Mouse (Mus musculus) right cerebral cortex, adult 18-20 months (tissue): ENCODE results near the gene Baz1a.
"Not testable (repeated sequence)": the region's sequence is repeated elsewhere in the genome, so short reads cannot be mapped to it uniquely, and the experiment has no call there.

Experiments used
- DNase-seq: peaks from one replicate; pipeline ENCODE4 v3.0.0; 2022; ENCODE audit warnings: mixed read lengths

Gene Baz1a

DNA sequence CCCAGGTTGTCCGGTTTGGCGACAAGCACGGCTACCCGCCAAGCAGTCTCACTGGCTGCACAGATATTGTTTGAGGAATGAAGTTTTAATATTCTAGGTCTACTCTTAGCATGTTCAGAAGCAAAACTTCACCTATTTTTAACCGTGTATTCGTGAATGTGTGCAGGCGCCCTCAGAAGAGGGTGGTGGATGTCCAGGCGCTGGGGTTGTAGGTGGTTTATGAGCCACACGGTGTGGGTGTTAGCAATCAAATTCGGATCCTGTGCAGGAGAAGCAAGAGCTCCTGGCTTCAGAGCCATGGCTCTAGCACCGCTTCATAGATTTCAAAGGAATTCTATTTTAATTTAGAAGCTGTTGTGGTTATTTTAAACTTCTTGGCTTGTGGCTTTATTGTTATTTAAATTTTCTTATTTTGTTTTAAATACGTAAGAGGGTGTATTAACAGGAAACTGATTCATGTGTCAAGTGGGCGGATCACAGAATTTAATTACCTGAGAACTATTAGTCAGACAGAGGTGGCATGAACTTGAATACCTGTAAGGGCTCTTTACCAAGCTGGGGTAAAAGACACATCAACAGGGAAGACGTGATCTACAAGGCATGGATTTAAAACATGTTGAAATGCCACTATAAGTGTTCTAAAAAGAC lies 6.7 kb downstream of the Baz1a start:
- DNase-seq: peak; percentile 42

DNA sequence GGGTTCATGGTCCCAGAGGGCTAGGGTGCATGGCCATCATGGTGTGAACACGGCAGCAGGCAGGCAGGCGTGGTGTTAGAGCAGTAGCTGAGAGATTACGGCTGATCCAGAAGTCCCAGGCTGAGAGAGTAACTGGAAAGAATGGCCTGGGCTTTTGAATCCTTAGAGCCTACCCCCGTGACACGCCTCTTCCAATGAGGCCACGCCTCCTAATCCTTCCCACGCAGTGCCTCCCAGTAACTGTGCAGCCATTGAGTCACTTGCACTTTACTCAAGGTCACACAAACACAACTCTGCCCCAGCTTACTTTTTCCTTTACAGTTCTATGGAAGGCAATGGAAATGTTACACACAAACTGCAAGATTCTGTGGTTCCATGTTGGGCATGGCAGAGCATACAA lies 8.1 kb downstream of the Baz1a start:
- no peak for DNase-seq

DNA sequence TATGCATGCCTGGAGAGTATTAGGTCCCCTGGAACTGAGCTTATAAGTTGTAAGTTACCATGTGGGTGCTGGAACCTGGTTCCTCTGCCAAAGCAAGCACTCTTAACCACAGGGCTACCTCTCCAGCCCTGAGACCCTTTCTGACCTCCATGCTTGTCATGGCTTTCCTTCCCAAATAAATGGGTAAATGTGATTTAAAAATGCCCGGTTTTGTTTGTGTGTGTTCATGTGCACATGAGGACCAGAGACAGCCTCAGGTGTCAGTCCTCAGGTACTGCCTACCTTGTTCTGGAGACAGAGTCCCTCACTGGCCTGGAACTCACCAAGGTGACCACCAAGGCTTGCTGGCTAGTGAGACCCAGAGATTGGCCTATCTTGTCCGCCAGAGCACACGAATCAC lies 9.8 kb downstream of the Baz1a start:
- DNase-seq: no peak

DNA sequence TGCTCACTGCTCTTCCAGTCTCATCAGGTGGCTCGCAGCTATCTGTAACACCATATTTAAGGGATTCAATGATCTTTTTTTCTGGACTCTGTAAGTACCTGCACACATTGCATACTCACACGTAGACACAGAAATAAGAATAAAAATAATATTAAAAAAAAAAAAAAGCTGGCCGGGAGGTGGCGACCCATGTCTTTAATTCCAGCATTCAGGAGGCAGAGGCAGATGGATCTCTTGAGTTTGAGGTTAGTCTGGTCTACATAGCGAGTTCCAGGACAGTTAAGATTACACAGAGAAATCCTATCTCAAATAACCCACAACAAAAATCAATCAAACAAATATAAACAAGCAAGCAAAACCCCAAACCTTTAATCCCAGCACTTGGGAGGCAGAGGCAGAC lies 10.3 kb downstream of the Baz1a start:
- no peak for DNase-seq

DNA sequence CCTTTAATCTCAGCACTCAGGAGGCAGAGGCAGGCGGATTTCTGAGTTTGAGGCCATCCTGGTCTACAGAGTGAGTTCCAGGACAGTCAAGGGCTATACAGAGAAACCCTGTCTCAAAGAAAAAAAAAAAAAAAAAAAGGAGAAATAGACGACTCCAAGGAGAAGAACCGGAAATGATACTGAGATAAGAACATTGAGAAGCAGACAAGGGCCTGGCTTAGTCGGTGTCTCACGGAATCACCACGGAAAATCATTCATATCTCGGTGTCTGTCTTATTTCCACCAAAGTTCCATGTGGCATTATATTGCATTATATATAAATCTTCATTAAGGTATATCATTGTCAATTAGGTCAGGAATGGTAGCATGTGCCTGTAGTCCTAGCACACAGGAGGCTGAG lies 11.6 kb downstream of the Baz1a start:
- DNase-seq: not testable (repeated sequence)

DNA sequence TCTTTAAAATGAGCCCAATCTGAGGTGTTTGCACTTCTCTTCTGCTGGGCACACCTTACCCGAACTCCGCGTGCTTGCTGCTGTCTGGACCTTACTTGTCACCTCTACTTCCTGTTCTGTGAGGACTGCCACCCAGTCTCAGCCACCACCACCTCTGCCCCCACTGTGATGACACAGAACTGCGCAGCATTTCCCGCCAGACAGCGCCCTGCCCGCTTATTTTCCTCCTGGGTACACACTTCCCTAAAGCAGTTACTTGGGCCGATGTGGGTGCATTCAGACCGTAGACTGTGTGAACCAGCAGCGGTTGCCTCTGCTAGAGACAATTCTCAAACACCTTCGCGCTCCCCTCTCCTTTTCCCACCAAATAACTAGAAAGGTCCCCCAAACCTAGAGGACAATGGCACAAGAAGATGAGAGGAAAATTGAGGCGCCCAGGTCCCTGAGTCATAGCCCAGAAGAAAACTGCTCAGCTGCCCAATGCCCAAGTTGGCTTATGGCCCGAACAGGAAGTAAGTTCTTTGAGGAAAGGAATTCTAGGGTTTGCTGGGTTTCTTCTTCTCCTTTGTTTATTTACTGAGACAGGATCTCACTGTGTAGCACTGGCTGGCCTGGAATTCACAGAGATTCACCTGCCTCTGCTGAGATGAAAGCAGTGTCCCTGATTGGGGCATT lies 15.0 kb downstream of the Baz1a start:
- no peak for DNase-seq

DNA sequence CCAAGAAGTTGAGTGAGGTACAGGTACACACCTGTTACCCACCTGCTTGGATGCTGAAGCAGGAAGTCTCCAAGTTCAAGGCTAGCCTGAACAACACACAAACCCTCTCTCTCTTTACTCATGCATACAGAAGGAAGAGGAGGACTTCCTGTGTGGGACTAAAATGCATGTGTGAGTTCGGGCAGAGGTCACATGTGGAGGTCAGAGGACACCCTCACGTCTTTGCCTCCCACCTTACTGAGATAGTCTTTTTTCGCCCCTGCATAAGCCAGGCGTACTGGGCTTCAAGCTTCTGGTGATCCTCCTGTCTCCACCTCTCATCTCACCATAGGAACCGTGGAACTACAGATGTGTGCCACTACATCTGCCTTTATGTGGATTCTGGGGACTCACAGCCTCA lies 15.7 kb downstream of the Baz1a start:
- no peak for DNase-seq

DNA sequence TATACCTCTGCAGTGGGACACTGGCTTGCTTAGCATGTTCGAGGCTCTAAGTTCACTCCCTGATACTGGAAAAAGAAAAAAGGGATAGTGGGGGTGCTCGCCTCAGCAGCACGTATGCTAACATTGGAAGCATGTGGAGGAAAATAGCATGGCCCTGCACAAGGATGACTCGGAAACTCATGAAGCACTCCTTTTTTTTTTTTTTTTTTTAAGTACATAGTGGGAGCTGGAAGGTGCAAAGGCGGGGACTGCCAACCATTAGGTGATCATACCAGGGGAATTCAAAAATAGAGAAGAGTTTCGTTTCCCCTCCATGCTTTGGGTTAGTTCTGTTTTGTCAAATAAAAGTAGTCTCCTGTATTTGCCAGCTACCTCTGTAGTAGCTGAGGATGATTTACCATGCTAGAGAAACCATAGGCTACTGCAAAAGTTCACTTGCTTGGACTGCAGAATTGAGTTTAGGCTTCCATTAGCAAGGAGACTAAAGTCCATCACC lies 17.1 kb downstream of the Baz1a start:
- no peak for DNase-seq

DNA sequence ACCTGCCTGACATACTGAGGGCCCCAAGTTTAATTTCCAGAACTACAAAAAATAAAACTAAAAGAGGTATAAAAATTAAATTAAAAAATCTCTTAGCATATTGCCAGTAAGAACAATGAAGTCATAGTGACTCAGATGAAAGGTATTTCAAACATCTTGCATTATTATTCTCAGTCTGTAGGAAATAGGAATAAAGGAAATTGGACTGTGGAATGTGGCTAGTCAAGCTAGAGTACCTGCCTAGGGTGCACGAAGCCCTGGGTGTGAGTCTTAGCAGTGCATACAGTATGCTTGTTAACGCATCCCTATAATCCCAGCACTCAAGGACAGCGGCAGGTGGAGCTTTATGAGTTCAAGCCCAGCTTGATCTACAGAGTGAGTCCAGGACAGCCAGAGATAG lies 18.2 kb downstream of the Baz1a start:
- DNase-seq: no peak

DNA sequence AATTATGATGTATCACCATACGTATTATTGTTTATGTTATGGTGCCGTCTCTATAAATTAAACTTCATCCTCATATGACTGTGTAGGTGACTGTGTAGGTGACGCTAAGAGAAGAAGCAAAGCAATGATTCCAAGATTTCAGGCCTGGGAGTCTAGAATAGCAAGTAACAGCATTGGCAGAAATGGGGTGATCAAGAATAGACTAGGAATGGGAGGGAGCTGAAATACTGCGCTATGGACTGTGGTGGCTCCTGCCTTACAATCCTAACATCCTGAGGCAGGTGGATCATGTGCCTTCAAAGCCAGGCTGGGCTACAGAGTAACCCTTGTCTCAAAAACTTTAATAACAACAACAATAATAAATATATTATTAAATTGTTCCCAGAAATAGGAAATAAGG lies 19.7 kb downstream of the Baz1a start:
- DNase-seq: no peak

DNA sequence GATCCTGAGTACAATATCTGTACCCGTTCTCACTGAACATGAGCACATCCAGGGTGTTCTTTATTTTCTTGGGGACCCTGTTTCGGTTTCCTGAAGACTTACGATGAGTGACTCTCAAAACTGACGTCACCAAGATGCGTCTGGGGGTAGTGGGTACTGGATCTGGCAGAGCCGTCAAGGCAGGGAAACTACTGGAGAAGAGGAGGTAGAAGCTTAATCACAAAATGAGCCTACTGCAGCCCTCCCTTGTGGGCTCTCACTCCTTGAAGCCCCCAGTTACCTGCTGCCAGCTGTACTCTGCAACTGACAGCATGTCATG lies 20.1 kb downstream of the Baz1a start:
- DNase-seq: peak; percentile 3

DNA sequence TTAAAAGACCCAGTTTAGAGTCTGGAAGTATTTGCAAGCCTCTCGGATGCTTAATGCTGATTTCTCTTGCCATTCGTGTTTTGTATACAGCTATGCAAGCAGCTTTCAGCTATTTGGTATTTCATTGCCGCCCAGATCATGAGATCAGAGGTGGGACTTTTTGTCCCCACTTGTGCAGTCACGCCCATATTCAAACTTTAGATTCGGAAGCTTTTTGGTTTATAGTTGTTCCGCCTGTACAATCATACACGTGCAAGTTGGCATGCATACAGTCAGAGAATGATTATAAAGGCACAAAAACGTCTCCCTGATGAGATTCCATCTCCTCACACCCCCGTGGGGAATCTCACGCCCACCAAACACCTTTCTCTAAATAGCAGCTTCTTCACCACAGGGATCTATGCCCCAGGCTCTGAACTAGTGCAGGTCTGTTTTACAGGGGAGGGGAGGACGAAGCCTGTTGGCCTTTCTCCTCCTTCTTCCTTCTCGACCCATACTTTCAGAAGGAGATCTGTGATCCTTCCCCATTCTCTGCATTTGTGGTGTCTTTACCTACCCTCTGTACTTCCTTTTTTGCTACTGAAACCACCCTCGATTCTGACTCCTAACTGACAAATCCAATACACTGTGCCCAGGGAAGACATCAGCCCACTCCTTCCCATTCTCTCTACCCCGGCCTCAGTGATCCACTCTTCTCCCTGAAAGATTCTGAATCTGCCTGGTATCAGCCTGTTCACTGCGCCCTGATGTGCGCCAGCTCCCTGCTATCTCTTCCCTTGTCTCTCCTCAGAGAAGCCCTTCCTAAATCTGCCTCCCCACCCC lies 20.7 kb downstream of the Baz1a start:
- DNase-seq: peak; percentile 20

DNA sequence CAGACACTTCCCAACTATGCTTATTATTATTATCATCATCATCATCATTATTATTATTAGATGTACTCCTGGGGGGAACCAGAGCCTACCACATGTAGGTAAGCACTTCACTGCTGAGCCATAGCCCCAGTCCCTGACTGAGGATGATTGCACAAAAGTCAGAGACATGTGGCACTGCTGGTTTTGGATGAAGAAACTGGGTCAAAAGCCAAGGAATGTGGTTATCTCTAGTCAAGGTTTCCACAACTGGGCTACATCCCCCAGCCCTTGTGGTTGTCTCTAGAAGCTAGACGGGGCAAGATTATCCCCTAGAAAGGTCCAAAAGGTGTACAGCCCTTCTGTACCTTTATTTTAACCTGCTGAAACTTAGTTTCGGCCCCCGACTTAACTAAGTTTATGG lies 21.3 kb downstream of the Baz1a start:
- DNase-seq: no peak

DNA sequence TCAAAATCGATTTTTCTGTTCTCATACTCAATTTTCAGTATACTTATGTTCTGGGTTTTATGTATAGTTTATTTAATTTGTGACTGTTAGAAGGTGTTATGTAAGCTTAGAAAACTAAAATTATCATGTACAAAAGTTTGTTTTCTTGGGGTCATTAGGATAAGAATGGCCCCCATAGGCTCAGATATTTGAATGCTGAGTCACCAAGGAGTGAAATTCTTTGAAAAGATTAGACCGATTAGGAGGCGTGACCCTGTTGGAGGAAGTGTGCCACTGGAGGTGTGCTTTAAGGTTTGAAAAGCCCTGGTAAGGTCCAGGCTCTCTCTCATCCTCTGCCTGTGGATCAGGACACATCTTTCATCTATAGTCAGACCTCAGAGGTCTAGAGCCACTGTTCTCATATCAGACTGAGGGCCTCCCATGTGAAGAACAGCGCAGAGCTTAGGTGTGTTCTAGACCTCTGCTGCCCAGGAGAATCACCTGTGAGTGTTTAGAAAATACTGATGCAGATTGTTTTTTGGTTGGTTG lies 25.8 kb downstream of the Baz1a start:
- no peak for DNase-seq

DNA sequence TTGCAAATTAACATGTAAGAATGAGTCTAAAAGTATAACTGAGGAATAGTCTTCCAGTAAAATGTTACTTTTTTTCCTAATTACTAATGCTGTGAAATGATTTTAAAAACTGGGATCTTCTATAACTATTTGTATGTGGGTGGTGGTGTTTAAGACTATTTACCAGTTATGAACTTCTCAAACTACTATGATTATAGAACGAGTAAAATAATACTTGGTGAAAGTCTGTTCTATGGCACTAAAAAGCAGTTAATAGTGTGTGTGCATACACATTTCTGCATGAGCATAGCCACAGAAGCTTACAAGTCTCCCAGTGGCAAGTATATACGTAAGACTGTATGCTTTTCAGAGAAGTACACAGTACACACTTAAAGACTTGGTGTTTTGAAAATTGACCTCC lies 27.0 kb downstream of the Baz1a start:
- no peak for DNase-seq

DNA sequence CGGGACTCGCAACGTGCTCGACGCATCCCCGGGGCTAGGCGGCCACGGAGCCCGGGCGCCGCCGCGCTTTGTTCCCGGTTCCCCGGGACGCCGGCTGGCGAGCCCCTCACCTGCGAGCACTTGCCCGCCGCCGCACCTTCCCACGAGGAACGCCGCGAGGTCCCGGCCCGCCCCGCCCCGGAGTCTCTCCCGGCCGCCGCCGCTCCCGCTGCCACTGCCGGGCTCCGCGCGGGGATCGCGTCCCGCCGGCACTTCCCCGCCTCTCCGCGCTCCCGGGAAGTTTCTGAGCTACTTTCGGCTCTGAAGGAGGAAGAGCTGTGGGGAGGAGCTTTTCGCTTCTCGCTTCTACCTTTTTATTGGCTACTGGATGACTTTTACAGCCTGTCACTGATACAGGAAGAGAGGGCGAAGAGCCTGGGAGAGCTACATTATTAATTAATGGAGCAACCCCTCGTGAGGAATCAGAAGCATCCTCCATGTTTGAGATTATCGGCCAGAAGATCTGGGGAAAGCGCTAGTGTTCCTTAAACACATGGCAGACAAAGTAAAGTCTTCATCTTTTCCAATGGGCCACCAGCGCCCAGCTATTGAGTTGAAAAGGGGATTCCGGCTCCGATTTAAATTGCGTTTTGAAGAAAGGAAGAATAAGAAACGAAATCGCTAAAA lies 28.0 kb downstream of the Baz1a start, which contains the start of gene Gm20403:
Gene Gm20403, minus strand, starts transcription at position 478 of the 666 bp plus-strand sequence.
- DNase-seq: peak; percentile 53

DNA sequence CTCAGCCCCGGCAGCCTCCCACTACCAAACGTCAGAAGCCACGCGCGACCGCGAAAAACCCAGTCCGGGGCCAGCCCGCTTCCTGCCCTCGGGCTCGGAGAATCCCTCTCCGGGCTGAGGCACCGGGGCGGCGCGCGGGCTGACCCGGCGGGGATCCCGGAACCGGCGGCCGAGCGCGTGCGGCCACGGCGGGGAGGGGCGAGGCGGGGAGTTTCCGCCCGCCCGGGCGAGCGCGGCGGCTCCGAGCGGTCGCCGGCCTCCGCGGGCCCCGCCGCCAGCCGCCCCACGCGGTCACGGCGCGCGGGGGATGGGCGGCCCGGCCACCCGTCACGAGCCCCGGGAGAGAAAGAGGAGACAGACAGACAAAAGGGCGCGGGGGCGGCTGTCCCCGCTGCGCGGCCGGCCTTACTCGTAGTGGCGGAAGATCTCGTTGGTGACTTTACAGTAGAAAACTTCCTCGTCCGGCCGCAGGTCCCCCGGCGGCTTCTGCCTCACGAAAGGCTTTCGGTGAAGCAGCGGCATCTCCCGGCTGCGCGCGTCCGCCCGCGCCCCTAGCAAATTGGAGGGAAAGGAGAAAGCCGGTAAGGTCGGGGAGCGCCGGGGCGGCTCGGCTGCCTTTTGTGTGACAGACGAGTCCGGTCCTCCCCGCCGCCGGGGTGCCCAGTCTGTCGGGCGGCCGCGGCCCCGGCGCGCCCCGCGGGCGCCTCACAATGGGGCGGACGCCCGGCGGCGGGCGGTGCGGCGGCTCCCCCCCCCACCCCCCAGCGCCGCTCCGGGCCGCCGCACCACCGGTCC lies 28.7 kb downstream of the Baz1a start:
- peak; percentile 20 for DNase-seq

DNA sequence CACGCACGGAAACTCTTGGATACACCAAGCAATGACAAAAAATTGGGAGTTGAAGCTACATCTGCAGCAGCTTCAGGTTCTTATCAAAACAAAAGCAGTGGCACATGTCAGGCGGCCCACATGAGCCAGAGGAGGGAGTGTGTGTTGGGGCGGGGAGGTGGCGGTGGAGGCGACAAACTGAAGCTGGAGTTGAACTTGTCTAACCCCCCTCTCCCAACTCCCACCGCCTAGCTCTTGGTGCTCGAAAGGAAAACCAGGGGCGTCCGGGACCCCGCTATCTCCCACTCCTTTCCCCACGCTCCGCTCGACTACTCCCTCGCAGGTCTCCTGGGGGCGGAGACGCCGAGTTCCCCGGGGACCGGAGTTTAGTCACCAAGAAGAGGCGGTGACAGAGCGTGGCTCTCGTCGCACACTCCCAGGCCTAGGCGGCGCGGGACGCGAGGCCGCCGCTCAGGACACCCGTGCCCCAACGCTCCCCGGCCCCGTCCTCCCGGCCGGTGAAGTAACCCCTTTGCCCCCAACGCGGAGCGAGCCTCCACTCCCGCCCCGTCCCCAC lies 29.4 kb downstream of the Baz1a start:
- peak; percentile 54 for DNase-seq

DNA sequence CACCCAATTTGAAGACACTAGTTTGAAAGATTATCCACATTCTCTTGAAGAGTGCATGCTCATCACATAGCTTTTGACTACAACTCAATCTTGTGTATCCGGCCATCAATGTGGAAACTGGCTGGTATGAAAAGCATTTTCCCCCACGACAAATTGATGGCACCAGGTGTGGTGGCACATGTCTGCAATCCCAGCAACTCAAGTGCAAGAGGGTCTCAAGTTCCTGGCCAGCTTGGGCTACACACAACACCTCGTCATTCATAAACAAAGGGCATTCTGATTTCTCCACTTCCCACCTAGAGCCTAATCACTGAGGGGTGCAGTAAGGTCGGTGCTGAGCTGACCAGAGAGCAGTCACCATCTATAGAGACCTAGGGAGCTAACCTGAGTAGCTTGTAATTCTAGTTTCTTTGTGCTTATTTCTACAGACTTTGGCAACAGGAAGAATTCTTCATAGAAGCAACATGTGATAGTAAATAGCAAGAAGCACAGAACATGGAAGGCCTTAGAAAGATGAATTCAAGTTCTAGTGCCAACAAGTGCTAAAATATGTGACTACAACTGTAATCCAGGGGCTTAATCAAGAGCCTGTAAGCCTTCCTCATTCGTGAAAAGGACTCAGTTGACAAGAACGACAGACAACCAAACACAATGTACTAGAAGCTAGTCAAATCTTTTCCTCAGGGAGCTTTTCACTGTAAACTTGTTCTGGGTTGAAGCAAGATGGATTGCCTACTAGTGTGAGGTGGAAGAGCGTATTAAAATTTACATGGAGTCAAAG lies 31.0 kb downstream of the Baz1a start:
- DNase-seq: no peak

DNA sequence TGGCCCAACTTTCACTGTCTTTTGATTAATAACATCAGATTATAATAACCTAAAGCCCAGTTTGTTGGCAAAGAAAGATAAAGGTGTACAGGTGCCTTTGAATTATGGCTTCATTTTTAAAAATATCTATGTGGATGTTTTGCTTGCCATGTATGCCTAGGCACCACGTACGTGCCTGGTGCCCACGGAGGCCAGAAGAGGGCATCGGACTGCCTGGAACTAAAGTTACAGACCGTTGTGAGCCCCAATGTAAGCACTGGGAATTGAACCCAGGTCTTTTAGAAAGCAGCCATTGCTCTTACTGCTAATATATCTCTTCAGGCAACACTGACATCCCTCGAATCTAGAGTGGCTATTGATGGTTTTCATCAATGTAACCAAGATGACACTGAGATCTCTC lies 32.2 kb downstream of the Baz1a start:
- no peak for DNase-seq

DNA sequence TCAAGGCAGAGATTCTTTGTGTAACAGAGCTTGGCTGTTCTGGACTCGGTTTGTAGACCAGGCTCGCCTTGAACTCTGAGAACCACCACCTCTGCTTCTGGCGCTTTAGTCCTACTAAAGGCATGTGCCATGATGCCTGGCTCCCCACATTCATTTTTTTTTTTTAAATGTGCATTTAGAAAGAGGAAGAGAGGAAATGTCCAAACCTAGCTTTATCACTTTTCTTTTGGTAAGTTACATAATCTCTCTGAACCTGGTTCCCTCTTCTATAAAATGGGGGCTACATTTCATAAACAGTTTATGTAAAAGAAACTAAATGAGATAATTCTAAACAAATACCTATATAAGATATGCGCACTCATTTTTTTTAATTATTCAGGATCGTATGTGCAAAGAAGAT lies 33.2 kb downstream of the Baz1a start:
- DNase-seq: no peak
